Mouse (Mus musculus): ENCODE data around the gene Map7d1. TPM values are rescaled to one million over a fixed set of nuclear protein-coding genes. Genes with fewer than 3 reads are reported as not detected.

Map7d1 gene
- total RNA-seq, 2 experiments from 2014 or later, result 240 to 249 TPM

DNA sequence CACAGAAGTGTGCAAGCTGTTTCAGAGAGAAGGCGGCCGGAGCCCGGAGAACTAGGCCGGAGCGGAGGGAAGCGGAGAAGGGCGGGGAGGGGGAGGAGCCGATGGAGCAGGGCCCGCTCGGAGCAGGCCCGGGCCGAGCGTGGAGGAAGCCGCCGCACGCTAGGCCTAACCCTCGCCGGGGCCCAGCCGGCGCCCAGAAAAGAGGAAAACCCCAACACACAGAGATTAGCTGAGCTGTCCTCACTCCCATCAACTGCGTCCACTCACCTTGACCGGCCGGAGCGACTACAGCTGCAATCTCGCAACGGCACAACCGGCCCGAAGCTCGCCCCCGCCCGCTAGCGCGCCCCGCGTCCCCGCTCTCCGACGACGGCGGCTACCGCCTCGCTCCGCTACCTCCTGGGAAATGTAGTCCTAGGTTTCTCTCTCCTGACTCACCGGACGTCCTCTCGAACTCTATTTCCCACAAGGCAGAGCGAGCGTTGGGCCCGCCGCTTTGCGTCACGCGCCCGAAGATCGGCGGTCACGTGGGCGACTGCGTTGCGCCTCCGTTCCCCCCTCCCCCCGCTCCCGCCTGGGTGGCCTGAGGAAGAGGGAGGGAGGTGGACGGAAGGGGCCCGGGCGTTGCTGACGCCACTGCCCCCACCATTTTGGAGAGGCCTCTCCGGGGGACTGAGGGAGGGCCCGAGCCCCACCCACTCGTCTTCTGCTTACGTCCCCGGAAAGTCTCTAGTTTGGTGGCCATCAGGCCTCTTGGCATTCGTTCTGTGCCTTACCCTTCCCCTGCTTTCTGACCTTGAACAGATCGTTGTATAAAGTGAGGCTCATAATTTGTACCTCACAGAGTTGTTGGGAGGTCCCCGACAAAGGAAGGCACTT is 53.6 kb downstream of the Map7d1 start, which contains the start of gene Thrap3:
Gene Thrap3, minus strand, starts transcription at position 458 of the 879 bp plus-strand sequence.
- peak; percentile 98 to 100 for DNase-seq

DNA sequence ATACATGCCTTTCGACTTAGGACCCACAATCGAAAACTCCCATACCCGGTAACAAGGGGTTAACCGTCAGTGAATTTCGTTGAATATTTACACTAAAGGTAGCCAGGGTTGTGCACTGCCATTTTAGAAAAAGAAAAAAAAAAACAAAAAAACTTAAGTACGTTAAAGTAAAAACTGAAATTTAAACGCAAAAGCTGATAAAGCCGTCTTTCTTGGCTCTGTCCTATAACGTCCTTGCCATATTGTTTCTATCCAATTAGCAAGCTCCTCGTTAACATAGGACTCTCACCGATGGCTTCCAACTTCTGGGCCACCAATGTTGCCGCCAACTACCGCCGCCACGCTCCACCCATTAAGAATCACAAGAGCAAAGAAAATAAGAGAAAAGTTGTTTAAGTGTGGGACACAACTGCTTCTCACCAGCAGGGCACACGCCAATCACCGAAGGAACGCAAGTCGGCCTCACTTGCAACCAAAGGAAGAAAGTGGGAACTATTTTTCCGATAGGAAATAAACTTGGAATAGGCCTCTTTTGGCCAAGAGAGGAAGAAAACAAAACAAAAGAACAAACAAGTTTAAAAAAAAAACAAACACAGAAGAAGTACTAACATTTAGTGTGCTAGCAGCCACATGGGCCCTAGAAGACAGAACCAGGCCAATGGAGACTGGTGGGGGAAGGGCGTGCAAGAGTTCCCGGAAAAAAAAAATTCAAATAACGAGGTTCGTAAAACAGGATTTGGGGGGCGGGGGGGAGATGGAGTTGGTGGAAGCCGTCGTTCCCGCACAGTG is 54.4 kb downstream of the Map7d1 start:
- DNase-seq, result peak; percentile 32 to 68

DNA sequence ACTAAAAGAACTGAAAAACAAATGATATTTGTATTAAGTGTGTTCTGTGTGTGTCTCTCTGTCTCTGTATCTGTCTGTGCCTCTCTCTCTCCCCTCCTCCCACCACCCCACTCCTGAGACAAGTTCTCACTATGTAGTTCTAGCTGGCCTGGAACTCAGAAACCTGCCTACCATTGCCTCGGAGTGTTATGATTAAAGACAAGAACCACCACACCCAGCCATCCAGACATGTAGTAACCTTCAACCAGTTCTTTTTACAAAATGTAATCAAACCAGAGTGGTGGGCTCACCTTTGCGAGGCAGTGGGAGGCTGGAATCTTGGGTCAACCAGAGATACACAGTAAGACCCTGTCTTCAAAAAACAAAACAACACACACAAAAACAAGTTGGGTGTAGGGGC is 55.5 kb downstream of the Map7d1 start:
- no peak for DNase-seq

DNA sequence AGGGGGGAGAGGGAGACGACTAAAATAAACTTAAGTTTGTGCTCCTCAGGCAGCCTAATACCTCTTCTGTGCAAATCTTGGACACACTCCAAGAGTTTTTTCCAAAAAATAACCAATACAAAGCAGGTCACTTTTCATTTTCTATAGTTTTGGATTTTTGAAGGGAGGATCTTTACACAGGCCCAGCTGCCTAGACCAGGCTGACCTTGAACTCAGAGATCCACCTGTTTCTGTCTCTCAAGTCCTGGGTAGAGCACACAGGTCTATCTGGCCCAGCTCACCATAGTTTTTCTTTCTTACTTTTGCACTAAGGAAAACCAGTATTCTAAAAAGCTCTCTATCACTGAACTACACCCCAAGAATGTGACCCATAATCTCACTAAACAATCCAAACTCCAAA is 56.1 kb downstream of the Map7d1 start:
- no peak for DNase-seq

DNA sequence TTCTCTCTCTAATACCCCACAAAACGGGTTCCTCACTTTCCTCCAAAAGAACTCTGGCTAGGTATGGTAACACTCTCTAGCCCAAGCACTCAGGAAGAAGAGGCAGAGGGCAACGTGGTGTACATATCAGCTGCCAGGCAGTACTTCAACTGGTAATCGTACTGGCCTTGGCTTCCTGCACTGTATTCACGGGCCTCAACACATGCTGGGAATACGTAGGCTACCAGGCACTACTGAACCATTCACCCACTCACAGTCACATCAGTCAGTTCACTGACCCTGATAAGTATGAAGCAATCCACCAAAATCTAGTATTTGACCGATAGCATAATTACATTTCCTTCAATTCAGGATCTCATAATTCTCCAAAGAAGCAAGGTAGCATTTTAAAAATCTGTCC is 56.6 kb downstream of the Map7d1 start:
- DNase-seq, result peak in 1 of 2 experiments; percentile 26

DNA sequence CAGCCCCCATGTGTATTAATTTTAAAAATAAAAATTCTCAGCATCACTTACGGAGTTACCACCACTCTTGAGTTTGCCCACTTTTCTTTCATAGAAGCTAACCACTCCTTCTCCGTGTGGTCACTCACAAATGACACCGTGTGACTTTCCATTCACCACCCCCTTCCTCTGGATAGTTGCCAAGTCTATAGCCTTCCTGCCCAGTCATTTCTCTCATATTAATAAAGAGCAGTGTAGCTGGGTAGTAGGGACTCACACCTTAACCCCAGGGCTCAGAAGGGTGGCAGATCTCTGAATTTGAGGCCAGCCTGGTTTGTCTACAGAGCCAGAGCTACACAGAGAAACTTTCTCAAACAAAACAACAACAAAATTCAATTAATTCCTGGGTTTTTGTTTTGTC is 58.7 kb downstream of the Map7d1 start:
- DNase-seq, result peak; percentile 52 to 58

DNA sequence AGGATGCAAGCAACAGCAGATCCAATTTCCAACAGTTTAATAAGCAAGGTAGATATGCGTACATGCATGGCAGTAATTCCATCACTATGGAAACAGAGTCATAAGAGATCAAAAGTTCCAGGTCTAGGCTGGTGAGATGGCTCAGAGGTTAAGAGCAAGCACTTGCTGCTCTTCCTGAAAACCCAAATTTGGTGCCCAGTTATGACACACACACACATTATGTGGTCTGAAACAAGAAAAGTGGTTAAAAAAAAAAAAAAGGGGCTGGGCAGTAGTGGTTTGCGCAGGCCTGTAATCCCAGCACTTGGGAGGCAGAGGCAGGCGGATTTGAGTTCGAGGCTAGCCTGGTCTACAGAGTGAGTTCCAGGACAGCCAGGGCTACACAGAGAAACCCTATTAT is 61.2 kb downstream of the Map7d1 start:
- no peak for DNase-seq

DNA sequence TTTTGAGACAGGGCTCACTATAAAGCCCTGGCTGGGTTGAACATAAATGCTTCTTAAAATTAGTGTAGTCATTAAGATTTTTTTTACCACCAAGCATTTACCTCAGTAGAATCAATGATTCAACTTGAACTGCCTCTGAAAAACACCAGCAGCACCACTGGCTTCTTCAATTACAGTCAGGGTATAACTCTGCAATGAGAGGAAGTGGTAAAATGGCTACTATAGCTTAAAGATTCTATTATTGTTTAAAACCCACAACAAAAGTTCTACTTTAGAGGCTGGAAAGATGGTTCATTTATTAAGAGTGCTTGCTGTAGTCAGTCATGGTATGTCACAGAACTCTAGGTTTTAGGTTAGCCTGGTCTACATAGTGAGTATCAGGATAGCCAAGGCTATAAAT is 61.9 kb downstream of the Map7d1 start:
- no peak for DNase-seq

DNA sequence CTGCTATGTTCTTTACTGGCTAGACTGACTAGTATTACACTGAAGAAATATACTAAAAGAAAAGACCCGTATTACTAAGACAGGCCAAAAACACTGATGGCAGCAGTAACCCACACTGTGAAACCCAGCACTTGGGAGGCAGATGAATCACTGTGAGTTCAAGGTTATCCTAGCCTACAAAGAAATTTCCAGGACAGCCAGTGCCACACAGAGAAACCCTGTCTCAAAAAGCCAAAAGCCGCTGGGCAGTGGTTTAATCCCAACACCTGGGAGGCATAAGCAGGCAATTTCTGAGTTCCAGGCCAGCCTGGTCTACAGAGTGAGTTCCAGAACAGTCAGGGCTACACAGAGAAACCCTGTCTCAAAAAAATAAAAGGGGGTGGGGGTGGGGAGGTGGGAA is 65.5 kb downstream of the Map7d1 start:
- DNase-seq, result no peak

DNA sequence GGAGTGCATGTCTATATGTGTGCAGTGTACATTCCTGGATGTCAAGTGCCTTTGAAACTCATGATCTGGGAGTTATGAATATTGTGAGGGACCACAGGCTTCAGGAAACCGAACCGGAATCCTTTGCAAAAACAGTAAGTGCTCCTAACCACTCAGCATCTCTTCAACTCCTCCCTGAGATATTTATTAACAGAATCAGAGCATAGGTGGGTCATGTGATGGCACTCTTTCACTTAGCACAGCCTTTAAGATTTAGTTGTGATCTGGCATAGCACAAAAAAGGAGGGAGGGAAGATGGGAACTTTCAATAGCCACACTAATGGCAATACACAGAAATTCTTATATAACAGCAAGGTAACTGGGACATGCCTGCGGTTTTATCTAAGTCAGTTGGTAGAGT is 69.0 kb downstream of the Map7d1 start:
- no peak for DNase-seq

DNA sequence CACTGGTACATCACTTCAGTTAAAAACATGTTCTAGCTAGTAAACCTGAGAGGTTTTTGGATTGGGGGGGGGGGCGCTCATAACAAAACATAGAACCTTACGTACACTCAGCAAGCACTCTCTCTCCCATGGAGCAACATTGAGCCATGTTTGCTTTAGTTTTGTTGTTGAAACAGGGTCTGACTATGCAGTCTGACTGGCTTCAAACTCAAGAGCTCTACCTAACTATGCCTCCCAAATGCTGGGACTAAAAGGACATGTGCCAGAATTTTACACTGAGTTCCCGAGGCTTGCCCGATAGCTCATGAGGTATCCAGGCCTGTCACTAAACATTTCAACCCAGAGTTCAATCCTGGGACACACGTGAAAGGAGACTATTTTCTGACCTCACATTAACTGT is 73.1 kb downstream of the Map7d1 start:
- DNase-seq, result no peak

Other genes starting within 250 kb of the Map7d1 start
- under 1 TPM; 0.62 TPM for gene Csf3r, start 231.8 kb downstream of the Map7d1 start, total RNA-seq (2021)
- gene Mrps15, start 209.4 kb downstream of the Map7d1 start, total RNA-seq (2021), result 10 to 100 TPM; 78.7 to 80.8 TPM
- 1 to 10 TPM; 2.3 to 2.4 TPM for gene Oscp1, start 197.8 kb downstream of the Map7d1 start, total RNA-seq (2021)
- gene Lsm10, start 159.7 kb downstream of the Map7d1 start, total RNA-seq (2021), result 10 to 100 TPM; 13.3 to 15.3 TPM
- 10 to 100 TPM; 41.4 to 52.6 TPM for gene Stk40, start 152.4 kb downstream of the Map7d1 start, total RNA-seq (2021)
- gene Eva1b, start 108.6 kb downstream of the Map7d1 start, total RNA-seq (2021), result 1 to 10 TPM; 8.8 to 9.5 TPM
- 1 to 10 TPM; 1.3 to 2.4 TPM for gene Sh3d21, start 92.9 kb downstream of the Map7d1 start, total RNA-seq (2021)
- 100 to 1,000 TPM in 1 of 2 experiments, 10 to 100 TPM in 1; 86.5 to 116 TPM for gene Thrap3, start 53.6 kb downstream of the Map7d1 start, total RNA-seq (2021)
- 10 to 100 TPM; 46.2 to 56.9 TPM for gene Trappc3, start 6.0 kb upstream of the Map7d1 start, total RNA-seq (2021)
- under 1 TPM; 0.52 to 0.95 TPM for gene Col8a2, start 30.4 kb upstream of the Map7d1 start, total RNA-seq (2021)
- gene Adprhl2, start 65.4 kb upstream of the Map7d1 start, total RNA-seq (2021), result 10 to 100 TPM; 10.4 to 12.4 TPM
- gene Tekt2, start 69.3 kb upstream of the Map7d1 start, total RNA-seq (2021), result under 1 TPM; 0.32 to 0.44 TPM
- gene Ago3, start 173.2 kb upstream of the Map7d1 start, total RNA-seq (2021), result 10 to 100 TPM; 12.5 to 14.4 TPM
- gene Ago1, start 212.2 kb upstream of the Map7d1 start, total RNA-seq (2021), result 10 to 100 TPM; 10.4 to 12.0 TPM